Mouse (Mus musculus): ENCODE data around the gene Crkl. TPM values are rescaled to one million over a fixed set of nuclear protein-coding genes. Genes with fewer than 3 reads are reported as not detected.
A peak's percentile ranks its signal among the peaks of the same experiment; 100 is the strongest.

The Crkl gene
- polyA plus RNA-seq, 1 experiment = 15.3 TPM

GRCm38 (mm10) chr16:17524156-17524555 lies 72.4 kb downstream of the Crkl start:
- DNase-seq (ENCODE audit: low read depth, low spot score) = no peak
- WGBS = 93% methylated on average over 11 of the region's 11 CpGs

- DNase-seq (ENCODE audit: low read depth, low spot score) = no peak
- WGBS = 85% methylated on average over 3 of the region's 3 CpGs
These were observed 73.7 kb downstream of the Crkl start for GRCm38 (mm10) chr16:17525524-17525923.

- DNase-seq (ENCODE audit: low read depth, low spot score) = no peak
These were observed 74.4 kb downstream of the Crkl start for GRCm38 (mm10) chr16:17526223-17526622.

GRCm38 (mm10) chr16:17527606-17528005 lies 75.8 kb downstream of the Crkl start:
- no peak for DNase-seq (ENCODE audit: low read depth, low spot score)

More at GRCm38 (mm10) chr16:17526223-17526622, 74.4 kb downstream of the Crkl start:
- 48% methylated on average over 6 of the region's 6 CpGs for WGBS

- DNase-seq (ENCODE audit: low read depth, low spot score) = no peak
- WGBS = 95% methylated on average over 13 of the region's 13 CpGs
These were observed 76.5 kb downstream of the Crkl start for GRCm38 (mm10) chr16:17528276-17528675.

- WGBS = 6% methylated on average over 17 of the region's 17 CpGs
- DNase-seq (ENCODE audit: low read depth, low spot score) = no peak
These were observed 78.3 kb downstream of the Crkl start for GRCm38 (mm10) chr16:17529981-17530586.

- WGBS = under 1% methylated on average over 67 of the region's 67 CpGs
These were observed 79.0 kb downstream of the Crkl start, which contains the start of gene Thap7 for GRCm38 (mm10) chr16:17530640-17531288. TSS of gene Thap7 (minus strand) at chr16:17531136.

GRCm38 (mm10) chr16:17532271-17532670 lies 80.5 kb downstream of the Crkl start:
- no peak for DNase-seq (ENCODE audit: low read depth, low spot score)
- 56% methylated on average over 4 of the region's 4 CpGs for WGBS

More at GRCm38 (mm10) chr16:17530640-17531288, 79.0 kb downstream of the Crkl start, which contains the start of gene Thap7:
- DNase-seq (ENCODE audit: low read depth, low spot score) = peak; percentile 88

- no peak for DNase-seq (ENCODE audit: low read depth, low spot score)
- 45% methylated on average over 14 of the region's 14 CpGs for WGBS
These were observed 81.0 kb downstream of the Crkl start for GRCm38 (mm10) chr16:17532676-17533329.

- WGBS = 88% methylated on average over 3 of the region's 3 CpGs
- no peak for DNase-seq (ENCODE audit: low read depth, low spot score)
These were observed 84.8 kb downstream of the Crkl start for GRCm38 (mm10) chr16:17536584-17536983.

Other genes starting within 250 kb of the Crkl start
- gene Ube2l3, start 249.3 kb upstream of the Crkl start, polyA plus RNA-seq (2012; rRNA removed) = 60.7 and 63.3 TPM in 2 replicates
- 0.05 and 0.15 TPM in 2 replicates for gene Rimbp3, start 243.4 kb upstream of the Crkl start, polyA plus RNA-seq (2012; rRNA removed)
- gene Hic2, start 218.4 kb upstream of the Crkl start, polyA plus RNA-seq (2012; rRNA removed) = 1.5 and 2.4 TPM in 2 replicates
- gene Tmem191c, start 175.9 kb upstream of the Crkl start, polyA plus RNA-seq (2012; rRNA removed) = 5.3 and 7.3 TPM in 2 replicates
- gene Serpind1, start 120.6 kb upstream of the Crkl start, polyA plus RNA-seq (2012; rRNA removed) = 0.15 and 0.19 TPM in 2 replicates
- 8.2 and 8.8 TPM in 2 replicates for gene Snap29, start 46.0 kb upstream of the Crkl start, polyA plus RNA-seq (2012; rRNA removed)
- gene Pi4ka, start 45.7 kb upstream of the Crkl start, polyA plus RNA-seq (2012; rRNA removed) = 54.5 and 56.9 TPM in 2 replicates
- 0.89 and 1.2 TPM in 2 replicates for gene Aifm3, start 37.6 kb downstream of the Crkl start, polyA plus RNA-seq (2012; rRNA removed)
- 137 and 160 TPM in 2 replicates for gene Lztr1, start 56.7 kb downstream of the Crkl start, polyA plus RNA-seq (2012; rRNA removed)
- 67.3 and 70.7 TPM in 2 replicates for gene Thap7, start 79.1 kb downstream of the Crkl start, polyA plus RNA-seq (2012; rRNA removed)
- gene Lrrc74b, start 109.3 kb downstream of the Crkl start, polyA plus RNA-seq (2012; rRNA removed) = 0.10 and 0.11 TPM in 2 replicates
- gene P2rx6, start 109.9 kb downstream of the Crkl start, polyA plus RNA-seq (2012; rRNA removed) = 2.4 and 2.6 TPM in 2 replicates
- gene Slc7a4, start 131.2 kb downstream of the Crkl start, polyA plus RNA-seq (2012; rRNA removed) = 21.3 and 21.6 TPM in 2 replicates
- gene Smpd4, start 167.4 kb downstream of the Crkl start, polyA plus RNA-seq (2012; rRNA removed) = 33.0 and 47.3 TPM in 2 replicates
- gene Ccdc74a, start 194.5 kb downstream of the Crkl start, polyA plus RNA-seq (2012; rRNA removed) = 0.79 and 1.2 TPM in 2 replicates